Mouse (Mus musculus): ENCODE results near the gene Pck2. TPM values are rescaled to one million over a fixed set of nuclear protein-coding genes. Genes with fewer than 3 reads are reported as not detected.

Pck2 gene
- polyA plus RNA-seq, 1 experiment = 30.9 TPM

GRCm38 (mm10) chr14:55524785-55525184, 15.3 kb upstream of the Pck2 start, which contains the start of gene Nrl:
TSS of gene Nrl (minus strand) at chr14:55524981.
- DNase-seq (ENCODE audit: low read depth, low spot score) = no peak
- WGBS = 29% methylated on average over 8 of the region's 8 CpGs

DNA sequence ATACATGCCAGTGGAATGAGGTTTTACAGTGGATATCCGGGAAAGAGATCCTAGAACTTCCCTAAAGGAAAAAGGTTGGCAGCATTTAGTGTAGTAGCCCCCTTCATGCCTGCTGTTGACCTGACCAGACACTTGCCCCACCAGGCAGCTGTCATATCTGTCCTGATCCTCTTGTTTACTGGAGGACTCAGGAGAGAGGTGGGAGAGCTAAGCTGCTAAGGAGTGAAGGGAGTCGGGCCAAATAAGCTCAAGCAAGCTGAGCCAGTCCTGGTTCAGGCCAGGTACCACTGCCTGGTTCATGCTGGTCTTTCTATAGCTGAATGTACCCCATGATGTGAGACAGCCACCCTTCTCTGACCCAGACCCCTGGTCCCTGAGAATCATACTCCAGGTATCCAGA, 13.4 kb upstream of the Pck2 start:
- WGBS = 70% methylated on average over 2 of the region's 2 CpGs
- no peak for DNase-seq (ENCODE audit: low read depth, low spot score)

- no peak for DNase-seq (ENCODE audit: low read depth, low spot score)
- 13% methylated on average over 3 of the region's 3 CpGs for WGBS
Measured at GRCm38 (mm10) chr14:55527940-55528339, 12.1 kb upstream of the Pck2 start.

- WGBS = 44% methylated on average over 6 of the region's 6 CpGs
- DNase-seq (ENCODE audit: low read depth, low spot score) = no peak
Measured at GRCm38 (mm10) chr14:55536116-55536745, 3.8 kb upstream of the Pck2 start.

DNA sequence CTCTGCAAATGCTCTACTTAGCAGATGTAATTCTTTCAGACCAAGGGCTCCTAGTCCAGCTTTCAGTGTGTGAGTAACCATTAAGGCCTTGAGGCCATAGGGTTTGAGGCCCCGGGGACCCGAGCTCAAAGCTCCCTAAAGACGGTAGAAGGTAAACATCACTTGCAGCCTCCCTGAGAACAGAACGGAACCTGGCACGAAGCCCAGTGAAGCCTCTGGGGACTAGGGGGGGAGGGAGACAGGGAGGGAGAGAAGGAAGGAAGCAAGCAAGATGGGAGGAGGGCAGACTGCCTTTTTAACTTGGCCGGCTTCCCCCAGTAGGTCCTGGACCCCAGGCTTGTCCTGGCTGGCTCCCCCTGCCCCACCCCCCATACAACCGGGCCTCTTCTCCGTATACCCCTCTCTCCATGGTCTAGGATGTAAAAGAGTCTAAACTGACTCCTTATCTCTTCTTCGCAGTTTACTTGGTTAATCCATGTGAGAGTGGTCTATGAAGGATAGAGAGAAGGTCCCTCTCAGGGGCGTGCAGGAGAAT, 788 bp downstream of the Pck2 start:
- WGBS = 2% methylated on average over 10 of the region's 10 CpGs
- DNase-seq (ENCODE audit: low read depth, low spot score) = no peak

DNA sequence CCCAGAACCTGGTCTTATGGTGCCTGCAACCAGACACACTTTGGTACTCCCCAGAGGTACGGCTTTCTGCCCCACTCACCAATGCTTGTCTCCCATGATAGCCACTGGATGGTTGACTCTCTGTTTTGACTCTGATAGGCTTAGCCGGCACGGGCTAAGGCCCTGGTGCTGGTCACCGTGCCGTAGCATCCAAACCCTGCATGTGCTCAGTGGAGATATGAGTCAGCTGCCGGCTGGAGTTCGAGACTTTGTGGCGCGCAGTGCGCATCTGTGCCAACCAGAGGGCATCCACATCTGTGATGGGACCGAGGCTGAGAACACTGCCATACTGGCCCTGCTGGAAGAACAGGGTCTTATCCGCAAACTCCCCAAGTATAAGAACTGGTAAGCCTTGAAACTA, 2.2 kb downstream of the Pck2 start:
- DNase-seq (ENCODE audit: low read depth, low spot score) = no peak
- WGBS = 97% methylated on average over 12 of the region's 12 CpGs

DNA sequence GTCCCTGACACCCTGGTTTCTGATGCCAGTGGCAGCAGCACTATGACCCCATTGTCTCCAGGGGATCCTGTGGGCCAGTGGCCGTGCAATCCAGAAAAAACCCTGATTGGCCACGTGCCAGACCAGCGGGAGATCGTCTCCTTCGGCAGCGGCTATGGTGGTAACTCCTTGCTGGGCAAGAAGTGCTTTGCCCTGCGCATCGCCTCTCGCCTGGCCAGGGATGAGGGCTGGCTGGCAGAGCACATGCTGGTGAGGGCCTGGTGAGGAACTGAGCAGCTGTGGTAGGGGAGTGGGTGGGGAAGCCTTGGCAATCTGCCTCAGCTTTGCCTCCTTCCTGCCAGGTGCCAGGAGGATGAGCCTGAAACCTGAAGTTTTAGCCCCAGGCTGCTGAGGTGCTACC, 4.3 kb downstream of the Pck2 start:
- DNase-seq (ENCODE audit: low read depth, low spot score) = no peak
- WGBS = 64% methylated on average over 9 of the region's 9 CpGs

GRCm38 (mm10) chr14:55550191-55550590, 10.1 kb downstream of the Pck2 start:
- DNase-seq (ENCODE audit: low read depth, low spot score) = no peak
- 78% methylated on average over 6 of the region's 6 CpGs for WGBS

DNA sequence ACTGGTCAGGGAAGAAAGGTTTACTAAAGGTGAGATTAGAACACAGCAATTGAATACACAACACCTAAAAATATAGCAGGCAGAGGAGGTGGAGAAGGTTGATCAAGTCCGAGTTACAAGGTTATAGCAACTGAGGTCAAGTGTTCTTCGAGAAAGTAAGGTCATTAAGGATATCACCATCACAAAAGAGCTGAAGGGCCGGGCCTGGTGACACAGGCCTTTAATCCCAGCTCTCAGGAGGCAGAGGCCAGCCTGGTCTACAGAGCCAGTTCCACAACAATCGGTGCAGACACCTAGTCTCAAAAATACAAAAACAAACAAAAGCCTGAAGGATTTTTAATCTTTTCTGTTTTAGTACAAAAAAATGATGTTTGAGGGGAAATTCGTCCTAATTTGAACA, 11.3 kb downstream of the Pck2 start:
- WGBS = 72% methylated on average over 5 of the region's 5 CpGs
- no peak for DNase-seq (ENCODE audit: low read depth, low spot score)

DNA sequence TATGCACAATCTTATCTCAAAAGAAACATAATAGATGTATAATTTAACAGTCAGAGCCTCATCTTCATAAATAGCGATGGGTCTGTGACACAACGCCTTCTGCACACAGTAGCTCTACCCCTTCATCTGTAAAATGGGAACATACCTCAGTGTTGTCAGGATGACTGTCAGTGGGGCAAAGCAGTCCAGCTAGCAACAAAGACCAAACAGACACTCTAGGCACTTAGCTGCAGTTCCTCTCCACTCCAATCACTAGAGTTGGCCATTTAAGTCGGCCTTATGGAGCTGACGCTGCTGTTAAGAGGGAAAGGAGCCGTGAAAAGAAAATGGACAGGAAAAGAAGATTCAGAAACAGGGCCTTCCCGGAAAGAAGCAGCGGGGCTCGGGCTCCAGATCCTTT, 11.7 kb downstream of the Pck2 start:
- WGBS = 93% methylated on average over 8 of the region's 8 CpGs

DNA sequence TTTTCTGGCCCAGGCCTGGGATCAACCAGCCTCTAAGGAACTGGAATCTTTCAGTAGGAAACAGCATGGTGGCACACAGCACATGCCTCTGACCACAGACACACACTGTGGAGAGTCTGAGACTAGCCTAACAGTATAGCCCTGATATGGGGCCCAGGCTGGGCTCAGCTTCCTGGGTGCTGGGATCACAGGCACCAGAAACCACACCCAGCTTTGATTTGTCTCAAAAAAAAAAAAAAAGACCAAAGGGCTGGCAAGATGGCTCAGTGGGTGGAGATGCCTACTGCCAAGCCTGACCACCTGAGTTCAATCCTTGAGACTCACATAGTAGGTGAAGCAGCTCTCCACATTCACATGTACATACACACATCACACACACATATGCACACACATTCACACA, 14.6 kb downstream of the Pck2 start:
- DNase-seq (ENCODE audit: low read depth, low spot score) = no peak

More for the DNA sequence above, 11.7 kb downstream of the Pck2 start:
- no peak for DNase-seq (ENCODE audit: low read depth, low spot score)

DNA sequence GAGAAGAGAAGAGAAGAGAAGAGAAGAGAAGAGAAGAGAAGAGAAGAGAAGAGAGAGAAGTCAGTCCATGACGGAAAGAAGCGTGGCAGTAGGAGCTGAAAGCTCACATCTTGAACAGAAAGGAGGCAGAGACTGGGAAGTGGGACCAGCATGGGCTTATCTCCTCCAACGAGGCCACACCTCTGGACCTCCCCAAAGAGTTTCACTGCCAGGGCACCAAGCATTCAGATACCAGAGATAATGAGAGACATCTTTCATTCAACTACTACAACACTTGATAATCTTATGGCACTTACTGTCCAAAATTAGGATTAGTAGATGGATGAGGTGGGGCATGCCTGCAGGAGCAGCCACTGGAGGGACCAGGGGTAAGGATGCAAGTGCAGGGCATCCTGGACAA, 15.7 kb downstream of the Pck2 start:
- 80% methylated on average over 3 of the region's 3 CpGs for WGBS
- no peak for DNase-seq (ENCODE audit: low read depth, low spot score)

DNA sequence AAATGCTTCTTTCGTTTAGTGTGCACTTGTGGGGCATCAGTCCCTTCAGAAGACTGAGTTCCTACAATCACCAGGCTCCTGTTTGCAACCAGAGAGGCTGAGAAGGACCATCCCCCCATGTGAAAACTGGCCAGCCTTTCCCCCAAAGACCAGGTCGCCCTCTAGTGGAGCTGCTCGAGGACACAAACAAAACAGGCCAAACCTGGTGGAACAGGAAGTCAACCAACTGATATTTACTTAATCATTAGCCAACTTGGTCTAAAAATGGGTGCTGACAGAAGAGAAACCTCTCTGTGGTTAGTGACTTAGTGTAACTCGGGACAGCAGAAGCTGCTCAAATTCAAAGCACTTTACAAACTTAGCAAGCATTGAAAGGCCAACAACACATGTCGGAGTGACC, 16.9 kb downstream of the Pck2 start:
- peak; percentile 64 for DNase-seq (ENCODE audit: low read depth, low spot score)
- WGBS = 15% methylated on average over 5 of the region's 5 CpGs

- WGBS = 75% methylated on average over 3 of the region's 3 CpGs
- no peak for DNase-seq (ENCODE audit: low read depth, low spot score)
Measured at GRCm38 (mm10) chr14:55557587-55557986, 17.5 kb downstream of the Pck2 start.

DNA sequence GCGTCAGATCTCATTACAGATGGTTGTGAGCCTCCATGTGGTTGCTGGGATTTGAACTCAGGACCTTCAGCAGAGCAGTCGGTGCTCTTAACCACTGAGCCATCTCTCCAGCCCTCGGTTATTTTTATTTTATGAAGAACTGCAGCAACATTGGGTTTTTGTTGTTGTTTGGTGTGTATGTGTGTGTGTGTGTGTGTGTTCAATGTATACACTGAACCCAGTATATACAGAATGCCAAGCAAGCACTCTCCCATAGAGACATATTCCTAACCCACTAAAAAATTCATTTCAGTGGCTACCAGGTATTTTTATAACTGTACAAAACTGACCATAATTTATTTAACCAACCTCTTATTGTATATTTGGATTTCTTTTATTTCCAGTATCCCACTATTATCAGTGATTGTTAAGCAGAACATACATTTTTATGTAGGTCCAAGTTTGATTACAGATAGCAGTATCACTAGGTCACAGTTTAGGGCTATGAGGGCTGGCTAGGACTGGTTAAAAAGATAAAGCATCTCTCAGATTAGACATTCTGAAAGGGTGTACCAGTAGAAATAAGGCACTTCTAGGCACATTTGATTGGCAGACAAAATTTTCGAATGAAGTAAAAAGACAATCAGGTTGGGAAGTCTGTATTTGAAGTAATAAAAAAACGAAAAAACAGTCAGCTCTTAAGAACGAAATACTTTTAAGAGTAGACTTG, 18.8 kb downstream of the Pck2 start:
- no peak for DNase-seq (ENCODE audit: low read depth, low spot score)
- WGBS = 47% methylated on average over 6 of the region's 6 CpGs

- peak; percentile 92 for DNase-seq (ENCODE audit: low read depth, low spot score)
- WGBS = under 1% methylated on average over 27 of the region's 27 CpGs
Measured at GRCm38 (mm10) chr14:55559799-55560201, 19.7 kb downstream of the Pck2 start, which contains the start of gene Dcaf11. TSS of gene Dcaf11 (plus strand) at chr14:55560006.

- under 1% methylated on average over 51 of the region's 51 CpGs for WGBS
- peak; percentile 98 for DNase-seq (ENCODE audit: low read depth, low spot score)
Measured at GRCm38 (mm10) chr14:55560202-55561073, 20.4 kb downstream of the Pck2 start, which contains the start of gene A730061H03Rik. TSS of gene A730061H03Rik (minus strand) at chr14:55560406.

DNA sequence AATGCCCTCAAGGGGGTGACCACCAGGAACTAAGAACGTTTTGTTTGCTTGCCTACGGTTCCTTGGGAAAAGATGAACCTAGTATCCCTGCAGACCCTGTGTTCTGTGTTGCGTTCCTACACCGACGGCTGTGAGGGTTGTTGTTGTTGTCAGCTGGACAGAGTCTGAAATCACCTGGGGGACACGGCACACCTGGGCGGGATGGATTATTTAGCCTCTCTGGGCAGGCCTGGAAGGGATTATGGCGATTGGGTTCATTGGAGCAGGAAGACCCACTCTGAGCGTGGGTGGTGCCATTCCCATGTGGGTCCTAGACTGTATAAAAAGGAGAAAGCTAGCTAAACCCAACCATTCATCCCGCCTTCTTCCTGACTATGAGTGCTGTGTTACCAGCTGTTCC, 21.8 kb downstream of the Pck2 start:
- 83% methylated on average over 10 of the region's 10 CpGs for WGBS
- DNase-seq (ENCODE audit: low read depth, low spot score) = no peak

- no peak for DNase-seq (ENCODE audit: low read depth, low spot score)
- 89% methylated on average over 11 of the region's 11 CpGs for WGBS
Measured at GRCm38 (mm10) chr14:55563249-55563648, 23.2 kb downstream of the Pck2 start.

- WGBS = 55% methylated on average over 3 of the region's 3 CpGs
- no peak for DNase-seq (ENCODE audit: low read depth, low spot score)
Measured at GRCm38 (mm10) chr14:55565748-55566147, 25.7 kb downstream of the Pck2 start.
